Mouse (Mus musculus) bone marrow, adult 2 months (tissue): ENCODE data around the gene Itpkc. TPM values are rescaled to one million over a fixed set of nuclear protein-coding genes. Genes with fewer than 3 reads are reported as not detected.

ENCODE experiments used
- H3K27ac ChIP-seq: fragments of 200-500 bp; 2 replicates; pipeline ENCODE4 v1.5.1; 2012; ENCODE audit warnings: low read depth, mild to moderate bottlenecking, control low read depth, inconsistent platforms, low read length; ENCODE audit not compliant: control insufficient read depth, poor library complexity, insufficient read depth
- H3K4me1 ChIP-seq: fragments of 200-500 bp; 2 replicates; pipeline ENCODE4 v1.6.1; 2011; ENCODE audit warnings: low read length; ENCODE audit not compliant: control insufficient read depth, insufficient read depth
- H3K4me3 ChIP-seq: fragments of 200-500 bp; replicated peaks from 2 replicates; pipeline ENCODE3; 2011; ENCODE audit warnings: mild to moderate bottlenecking, low read depth, low read length, control low read depth; ENCODE audit not compliant: control insufficient read depth
- CTCF ChIP-seq: fragments of 200-500 bp; IDR thresholded peaks from 2 replicates; pipeline ENCODE4 v1.5.1; 2011; ENCODE audit warnings: low read length, control low read depth; ENCODE audit not compliant: control insufficient read depth, insufficient read depth
- POLR2A ChIP-seq: fragments of 200-500 bp; IDR thresholded peaks from 2 replicates; pipeline ENCODE4 v1.6.1; 2011; ENCODE audit warnings: low read depth, mild to moderate bottlenecking, control low read depth, low read length, borderline replicate concordance; ENCODE audit not compliant: control insufficient read depth
- WGBS: fragments of 180-500 bp; shearing (Covaris S2); methylation state at CpG from one replicate; pipeline ENCODE4 v1.1.7; 2018; 5-methylcytosine and 5-hydroxymethylcytosine counted together
- polyA plus RNA-seq: library from polyadenylated mRNA; stranded (reverse); fragments of >200 nt; gene quantifications from 2 replicates; pipeline ENCODE4 v1.2.4, GENCODE M21; 2011; ENCODE audit warnings: low replicate concordance; ENCODE audit not compliant: missing spikeins, insufficient read depth, insufficient read length

Itpkc gene
- polyA plus RNA-seq, 1 experiment, result 2.5 TPM

- Histone ChIP-seq H3K27ac (peak overlapping the region; percentile 99), H3K4me3 (no peak overlapping the region), H3K4me1 (peaks cover 6% of the 10 kb centered on the region)
- 64% methylated on average over 5 of the region's 5 CpGs for WGBS
- TF ChIP-seq CTCF, result no peak
- TF ChIP-seq POLR2A, result no peak
These were observed 60.1 kb downstream of the Itpkc start for GRCm38 (mm10) chr7:27168371-27168770.

GRCm38 (mm10) chr7:27167475-27168094 lies 60.9 kb downstream of the Itpkc start:
- Histone ChIP-seq H3K27ac (peak overlapping the region; percentile 99), H3K4me1 (peaks cover 6% of the 10 kb centered on the region), H3K4me3 (peak overlapping the region; percentile 56)
- TF ChIP-seq CTCF (no peak), POLR2A (no peak)
- 40% methylated on average over 11 of the region's 11 CpGs for WGBS

GRCm38 (mm10) chr7:27166614-27167474 lies 61.6 kb downstream of the Itpkc start, which contains the start of gene Egln2:
Egln2 (minus strand) TSS chr7:27166802.
- Histone ChIP-seq H3K27ac (peak within 1 kb of the TSS; percentile 99), H3K4me1 (peaks cover 6% of the 10 kb centered on the region), H3K4me3 (peak within 1 kb of the TSS; percentile 88)
- 1% methylated on average over 61 of the region's 61 CpGs for WGBS
- TF ChIP-seq POLR2A (0 out of 2 replicates have a peak, but pooled peaks have one; percentile 34), CTCF (no peak)

- Histone ChIP-seq H3K4me1 (peaks cover 6% of the 10 kb centered on the region), H3K4me3 (peak overlapping the region; percentile 88), H3K27ac (peak overlapping the region; percentile 99)
- WGBS, result under 1% methylated on average over 33 of the region's 43 CpGs
- TF ChIP-seq POLR2A (peak; percentile 36; the same call in 1 of the 2 replicates), CTCF (no peak)
These were observed 62.2 kb downstream of the Itpkc start for GRCm38 (mm10) chr7:27166229-27166613.

GRCm38 (mm10) chr7:27165696-27166095 lies 62.8 kb downstream of the Itpkc start:
- WGBS, result 1% methylated on average over 8 of the region's 8 CpGs
- H3K4me1 ChIP-seq, result peaks cover 6% of the 10 kb centered on the region

GRCm38 (mm10) chr7:27165007-27165655 lies 63.3 kb downstream of the Itpkc start:
- no peak overlapping the region for H3K27ac ChIP-seq
- WGBS, result 80% methylated on average over 23 of the region's 23 CpGs
- peak overlapping the region; percentile 88 for H3K4me3 ChIP-seq
- H3K4me1 ChIP-seq, result peaks cover 6% of the 10 kb centered on the region
- TF ChIP-seq CTCF (no peak), POLR2A (no peak)

More at GRCm38 (mm10) chr7:27165696-27166095, 62.8 kb downstream of the Itpkc start:
- TF ChIP-seq POLR2A (no peak), CTCF (no peak)
- peak overlapping the region; percentile 88 for H3K4me3 ChIP-seq
- peak overlapping the region; percentile 99 for H3K27ac ChIP-seq

GRCm38 (mm10) chr7:27164112-27164947 lies 64.1 kb downstream of the Itpkc start:
- 91% methylated on average over 33 of the region's 33 CpGs for WGBS
- Histone ChIP-seq H3K27ac (no peak overlapping the region), H3K4me3 (no peak overlapping the region), H3K4me1 (peaks cover 6% of the 10 kb centered on the region)
- TF ChIP-seq CTCF (no peak), POLR2A (no peak)
